ENCODE assay signal across 23 mouse cellular contexts in the genomic region with DNA sequence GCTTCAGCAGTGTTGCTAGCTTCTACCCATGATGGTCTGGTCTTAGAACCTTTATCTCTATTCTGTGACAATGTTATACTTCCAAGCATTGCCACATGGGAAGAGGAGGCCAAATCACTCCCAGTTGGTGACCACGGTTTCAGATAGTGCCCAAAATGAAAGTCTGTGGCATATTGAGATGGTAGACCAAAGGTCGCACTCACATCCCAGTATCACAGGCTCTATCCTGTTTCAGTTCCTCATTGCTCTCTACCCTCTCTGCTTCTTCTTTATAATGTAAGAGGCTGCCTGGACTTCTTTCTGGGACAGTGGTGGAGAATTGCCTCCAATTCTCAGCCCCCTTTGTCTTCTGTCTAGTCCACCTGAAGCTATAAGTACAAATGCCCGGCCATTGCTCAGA.
"Had no signal": no experiment of that assay in that cellular context is flagged by ENCODE, and none has a peak within 500 bp of the region (broad histone marks: within the 10 kb centered on the region; RNA-seq: fewer than 3 reads in every experiment).

No protein-coding gene starts in this region.

- H3K4me2 ChIP-seq: heart, embryonic 13.5 days; heart, embryonic 15.5 days; hindbrain, embryonic 13.5 days; hindbrain, embryonic 15.5 days; limb, embryonic 12.5 days; liver, embryonic 11.5 days had no signal

- DNase-seq: gastrocnemius, postnatal 14 days; gastrocnemius, postnatal 36 days; heart, adult 18-20 months; heart, postnatal 14 days; heart, postnatal 36 days; kidney, adult 11 months; kidney, adult 2 months; kidney, postnatal 10 days; kidney, postnatal 25 days; kidney, postnatal 4 days; liver had no signal

- H3K36me3 ChIP-seq: heart, embryonic 10.5 days; heart, embryonic 13.5 days; heart, embryonic 15.5 days; hindbrain, embryonic 13.5 days; hindbrain, embryonic 15.5 days; limb, embryonic 10.5 days; limb, embryonic 12.5 days had no signal

- ATAC-seq: hindbrain, postnatal 0 days; intestine, embryonic 16.5 days had no signal

- H3K9me3 ChIP-seq: heart, embryonic 10.5 days; heart, embryonic 13.5 days; heart, embryonic 15.5 days; hindbrain, embryonic 13.5 days; hindbrain, embryonic 15.5 days; limb, embryonic 10.5 days; limb, embryonic 12.5 days had no signal

- H3K4me1 ChIP-seq: heart, embryonic 10.5 days; heart, embryonic 13.5 days; heart, embryonic 15.5 days; hindbrain, embryonic 13.5 days; hindbrain, embryonic 15.5 days; limb, embryonic 10.5 days; limb, embryonic 12.5 days had no signal

- H3K27ac ChIP-seq: heart, embryonic 10.5 days; heart, embryonic 13.5 days; heart, embryonic 15.5 days; hindbrain, embryonic 13.5 days; hindbrain, embryonic 15.5 days; hindbrain, postnatal 0 days; layer of hippocampus, adult 2 months; left cerebral cortex, adult 2 months; limb, embryonic 10.5 days; limb, embryonic 12.5 days had no signal

- H3K9ac ChIP-seq: heart, embryonic 13.5 days; heart, embryonic 15.5 days; hindbrain, embryonic 13.5 days; hindbrain, embryonic 15.5 days; limb, embryonic 12.5 days had no signal

- H3K27me3 ChIP-seq: heart, embryonic 13.5 days; heart, embryonic 15.5 days; hindbrain, embryonic 13.5 days; hindbrain, embryonic 15.5 days; limb, embryonic 12.5 days had no signal

- H3K4me3 ChIP-seq: heart, embryonic 10.5 days; heart, embryonic 13.5 days; heart, embryonic 15.5 days; hindbrain, embryonic 13.5 days; hindbrain, embryonic 15.5 days; layer of hippocampus, adult 2 months; left cerebral cortex, adult 2 months; limb, embryonic 10.5 days; limb, embryonic 12.5 days had no signal
